Mouse (Mus musculus): ENCODE measurements around the gene Naa80. TPM values are rescaled to one million over a fixed set of nuclear protein-coding genes. Genes with fewer than 3 reads are reported as not detected.
A peak's percentile ranks its signal among the peaks of the same experiment; 100 is the strongest.
"Not testable (repeated sequence)": the region's sequence is repeated elsewhere in the genome, so short reads cannot be mapped to it uniquely, and the experiment has no call there.

The Naa80 gene
- polyA plus RNA-seq, 1 experiment from 2014 or later, result 14.7 TPM

GRCm38 (mm10) chr9:107567702-107568319 is 10.9 kb upstream of the Naa80 start, which contains the start of gene Hyal2:
Hyal2 (plus strand) TSS chr9:107567945.
- peak within 1 kb of the TSS; percentile 91 for H3K9ac ChIP-seq (replicated peaks)
- peak within 1 kb of the TSS; percentile 92 for H3K4me3 ChIP-seq
- no peak for ATAC-seq (ENCODE audit: low FRiP score, low read depth)
- H3K36me3 ChIP-seq, result peaks cover 40% of the 10 kb centered on the region
- H3K4me1 ChIP-seq, result peaks cover 53% of the 10 kb centered on the region
- 5% methylated on average over 18 of the region's 18 CpGs for WGBS
- no peaks in the 10 kb centered on the region for H3K27me3 ChIP-seq
- no peaks in the 10 kb centered on the region for H3K9me3 ChIP-seq
- peak within 1 kb of the TSS; percentile 95 for H3K4me2 ChIP-seq (replicated peaks)
- H3K27ac ChIP-seq (replicated peaks), result peak within 1 kb of the TSS; percentile 87

GRCm38 (mm10) chr9:107568331-107569261 is 10.1 kb upstream of the Naa80 start:
- H3K36me3 ChIP-seq, result peaks cover 48% of the 10 kb centered on the region
- WGBS, result under 1% methylated on average over 41 of the region's 41 CpGs
- ATAC-seq (ENCODE audit: low FRiP score, low read depth), result peak; percentile 84
- peak overlapping the region; percentile 95 for H3K4me2 ChIP-seq (replicated peaks)
- peak overlapping the region; percentile 91 for H3K9ac ChIP-seq (replicated peaks)
- peaks cover 50% of the 10 kb centered on the region for H3K4me1 ChIP-seq
- H3K27me3 ChIP-seq, result no peaks in the 10 kb centered on the region
- peak overlapping the region; percentile 92 for H3K4me3 ChIP-seq
- no peaks in the 10 kb centered on the region for H3K9me3 ChIP-seq
- peak overlapping the region; percentile 87 for H3K27ac ChIP-seq (replicated peaks)

- Histone ChIP-seq H3K9me3 (no peaks in the 10 kb centered on the region), H3K27ac (replicated peaks) (peak overlapping the region; percentile 87), H3K27me3 (no peaks in the 10 kb centered on the region), H3K36me3 (peaks cover 52% of the 10 kb centered on the region), H3K4me1 (peaks cover 44% of the 10 kb centered on the region), H3K4me3 (peak overlapping the region; percentile 92), H3K4me2 (replicated peaks) (peak overlapping the region; percentile 95), H3K9ac (replicated peaks) (peak overlapping the region; percentile 91)
- 0% methylated on average over 23 of the region's 23 CpGs for WGBS
- ATAC-seq (ENCODE audit: low FRiP score, low read depth), result peak; percentile 19
Observed at GRCm38 (mm10) chr9:107569270-107569669, 9.4 kb upstream of the Naa80 start.

- H3K4me1 ChIP-seq, result peaks cover 42% of the 10 kb centered on the region
Observed at GRCm38 (mm10) chr9:107570016-107570415, 8.7 kb upstream of the Naa80 start.

GRCm38 (mm10) chr9:107570845-107571244 is 7.8 kb upstream of the Naa80 start:
- Histone ChIP-seq H3K4me1 (peaks cover 42% of the 10 kb centered on the region), H3K4me2 (replicated peaks) (peak overlapping the region; percentile 95), H3K9me3 (no peaks in the 10 kb centered on the region), H3K36me3 (peaks cover 45% of the 10 kb centered on the region), H3K27me3 (no peaks in the 10 kb centered on the region), H3K4me3 (peak overlapping the region; percentile 92), H3K27ac (replicated peaks) (no peak overlapping the region), H3K9ac (replicated peaks) (peak overlapping the region; percentile 91; the same call in 1 of the 2 replicates)
- ATAC-seq (ENCODE audit: low FRiP score, low read depth), result no peak
- WGBS, result 96% methylated on average over 21 of the region's 21 CpGs

More at GRCm38 (mm10) chr9:107570016-107570415, 8.7 kb upstream of the Naa80 start:
- Histone ChIP-seq H3K4me3 (peak overlapping the region; percentile 92), H3K9me3 (no peaks in the 10 kb centered on the region), H3K9ac (replicated peaks) (peak overlapping the region; percentile 91), H3K36me3 (peaks cover 52% of the 10 kb centered on the region), H3K27ac (replicated peaks) (peak overlapping the region; percentile 87), H3K27me3 (no peaks in the 10 kb centered on the region), H3K4me2 (replicated peaks) (peak overlapping the region; percentile 95)
- 46% methylated on average over 13 of the region's 13 CpGs for WGBS
- no peak for ATAC-seq (ENCODE audit: low FRiP score, low read depth)

- Histone ChIP-seq H3K9ac (replicated peaks) (no peak overlapping the region; the same call in 1 of the 2 replicates), H3K36me3 (peaks cover 45% of the 10 kb centered on the region), H3K27me3 (no peaks in the 10 kb centered on the region), H3K4me2 (replicated peaks) (peak overlapping the region; percentile 95), H3K27ac (replicated peaks) (no peak overlapping the region), H3K4me3 (0 out of 2 replicates have a peak overlapping the region, but pooled peaks have one; percentile 3), H3K9me3 (no peaks in the 10 kb centered on the region), H3K4me1 (peaks cover 39% of the 10 kb centered on the region)
- no peak for ATAC-seq (ENCODE audit: low FRiP score, low read depth)
- WGBS, result 96% methylated on average over 22 of the region's 22 CpGs
Observed at GRCm38 (mm10) chr9:107571534-107572326, 7.0 kb upstream of the Naa80 start.

GRCm38 (mm10) chr9:107572327-107572662 is 6.4 kb upstream of the Naa80 start:
- no peak overlapping the region for H3K4me3 ChIP-seq

GRCm38 (mm10) chr9:107573774-107574173 is 4.9 kb upstream of the Naa80 start:
- not testable (repeated sequence) for H3K27me3 ChIP-seq; ATAC-seq (ENCODE audit: low FRiP score, low read depth); H3K4me3 ChIP-seq; H3K27ac ChIP-seq (replicated peaks); H3K9me3 ChIP-seq; H3K9ac ChIP-seq (replicated peaks); H3K4me2 ChIP-seq (replicated peaks)
- Histone ChIP-seq H3K36me3 (peaks cover 45% of the 10 kb centered on the region), H3K4me1 (peaks cover 32% of the 10 kb centered on the region)
- WGBS, result 82% methylated on average over 6 of the region's 6 CpGs

More at GRCm38 (mm10) chr9:107572327-107572662, 6.4 kb upstream of the Naa80 start:
- Histone ChIP-seq H3K4me2 (replicated peaks) (no peak overlapping the region), H3K27ac (replicated peaks) (no peak overlapping the region), H3K27me3 (no peaks in the 10 kb centered on the region), H3K4me1 (peaks cover 39% of the 10 kb centered on the region), H3K9ac (replicated peaks) (no peak overlapping the region), H3K9me3 (no peaks in the 10 kb centered on the region), H3K36me3 (peaks cover 45% of the 10 kb centered on the region)
- WGBS, result 91% methylated on average over 2 of the region's 2 CpGs
- no peak for ATAC-seq (ENCODE audit: low FRiP score, low read depth)

GRCm38 (mm10) chr9:107575579-107576356 is 2.9 kb upstream of the Naa80 start:
- Histone ChIP-seq H3K4me3 (no peak overlapping the region), H3K27me3 (no peaks in the 10 kb centered on the region), H3K27ac (replicated peaks) (peak overlapping the region; percentile 35; the same call in 1 of the 2 replicates), H3K9me3 (no peaks in the 10 kb centered on the region), H3K4me1 (peaks cover 35% of the 10 kb centered on the region), H3K4me2 (replicated peaks) (no peak overlapping the region), H3K36me3 (peaks cover 41% of the 10 kb centered on the region), H3K9ac (replicated peaks) (no peak overlapping the region)
- ATAC-seq (ENCODE audit: low FRiP score, low read depth), result no peak
- 89% methylated on average over 14 of the region's 14 CpGs for WGBS

GRCm38 (mm10) chr9:107576357-107577107 is 2.2 kb upstream of the Naa80 start, which contains the start of gene Hyal1:
Hyal1 (plus strand) TSS chr9:107576927.
- Histone ChIP-seq H3K27ac (replicated peaks) (peak within 1 kb of the TSS; percentile 39), H3K27me3 (no peaks in the 10 kb centered on the region), H3K9me3 (no peaks in the 10 kb centered on the region), H3K4me3 (peak within 1 kb of the TSS; percentile 29), H3K36me3 (peaks cover 33% of the 10 kb centered on the region), H3K9ac (replicated peaks) (peak within 1 kb of the TSS; percentile 51), H3K4me1 (peaks cover 35% of the 10 kb centered on the region), H3K4me2 (replicated peaks) (peak within 1 kb of the TSS; percentile 46)
- peak; percentile 76 for ATAC-seq (ENCODE audit: low FRiP score, low read depth)
- 29% methylated on average over 16 of the region's 16 CpGs for WGBS

Data from midbrain, embryonic 12.5 days (tissue).